Mouse (Mus musculus): Measurements from ENCODE around the gene Psph. TPM values are rescaled to one million over a fixed set of nuclear protein-coding genes. Genes with fewer than 3 reads are reported as not detected.

The Psph gene
- polyA plus RNA-seq (2012) = 26.1 and 32.4 TPM in 2 replicates

GRCm38 (mm10) chr5:129786818-129787790 lies at the start of gene Psph:
Gene Psph, minus strand, starts transcription at chr5:129787449.

GRCm38 (mm10) chr5:129724834-129725773 lies 62.1 kb downstream of the Psph start, which contains the start of gene Nipsnap2:
Gene Nipsnap2, plus strand, starts transcription at chr5:129725063.

Other genes starting within 250 kb of the Psph start
- 0.62 and 0.71 TPM in 2 replicates for gene Mmp17, start 203.3 kb downstream of the Psph start, polyA plus RNA-seq (2012)
- 0.02 and 0.10 TPM in 2 replicates for gene Zfp11, start 117.3 kb downstream of the Psph start, polyA plus RNA-seq (2012)
- gene Sept14, start 78.9 kb downstream of the Psph start, polyA plus RNA-seq (2012) = not detected in 2 replicates
- gene Mrps17, start 72.0 kb downstream of the Psph start, polyA plus RNA-seq (2012) = 25.7 and 30.9 TPM in 2 replicates
- 24.9 and 27.0 TPM in 2 replicates for gene Nipsnap2, start 62.4 kb downstream of the Psph start, polyA plus RNA-seq (2012)
- gene Sumf2, start 59.5 kb upstream of the Psph start, polyA plus RNA-seq (2012) = 25.6 and 26.9 TPM in 2 replicates
- gene Chchd2, start 100.0 kb upstream of the Psph start, polyA plus RNA-seq (2012) = 504 and 509 TPM in 2 replicates
- 1.6 and 2.7 TPM in 2 replicates for gene Zbed5, start 108.3 kb upstream of the Psph start, polyA plus RNA-seq (2012)
- gene Phkg1, start 111.1 kb upstream of the Psph start, polyA plus RNA-seq (2012) = 0.03 and 0.34 TPM in 2 replicates
- gene Nupr1l, start 121.1 kb upstream of the Psph start, polyA plus RNA-seq (2012) = 1.5 and 3.0 TPM in 2 replicates
- gene Vkorc1l1, start 154.5 kb upstream of the Psph start, polyA plus RNA-seq (2012) = 8.4 and 8.6 TPM in 2 replicates
- gene Gusb, start 215.6 kb upstream of the Psph start, polyA plus RNA-seq (2012) = 49.1 and 57.2 TPM in 2 replicates
- 29.9 and 31.8 TPM in 2 replicates for gene Asl, start 241.8 kb upstream of the Psph start, polyA plus RNA-seq (2012)
- gene Crcp, start 241.8 kb upstream of the Psph start, polyA plus RNA-seq (2012) = 9.2 and 12.2 TPM in 2 replicates